9 mouse cellular contexts compared by ENCODE assay signal in genomic region chr1:51600425-51600824, GRCm38 (mm10).
DNase-seq lines count a peak whose midpoint lies in the region; ATAC-seq lines count a peak whose summit lies in the region.
"Had no signal": no experiment of that assay in that cellular context is flagged by ENCODE, and none has a peak within 500 bp of the region (broad histone marks: within the 10 kb centered on the region; RNA-seq: fewer than 3 reads in every experiment).

No protein-coding gene starts in this region.

- ATAC-seq in hindbrain, embryonic 11.5 days (ENCODE audit: low FRiP score), result no peak

- no peaks in the 10 kb centered on the region for H3K27me3 ChIP-seq in hindbrain, embryonic 11.5 days (ENCODE audit: control insufficient read depth, insufficient read depth, low read length)
- H3K27me3 ChIP-seq in hindbrain, embryonic 10.5 days (ENCODE audit: insufficient read depth, poor library complexity, severe bottlenecking), result no peaks in the 10 kb centered on the region

- no peaks in the 10 kb centered on the region for H3K36me3 ChIP-seq in hindbrain, embryonic 11.5 days (ENCODE audit: control insufficient read depth, insufficient read depth, low read length)
- H3K36me3 ChIP-seq in hindbrain, embryonic 10.5 days, result no peaks in the 10 kb centered on the region

- H3K9me3 ChIP-seq in hindbrain, embryonic 11.5 days (ENCODE audit: control insufficient read depth, low read length), result no peaks in the 10 kb centered on the region
- H3K9me3 ChIP-seq in hindbrain, embryonic 10.5 days, result no peaks in the 10 kb centered on the region

- 34% methylated on average over 7 of the region's 7 CpGs for WGBS in hindbrain, embryonic 11.5 days
- WGBS in hindbrain, embryonic 10.5 days, result 30% methylated on average over 7 of the region's 7 CpGs

- no peak overlapping the region for H3K9ac ChIP-seq in hindbrain, embryonic 11.5 days (ENCODE audit: low read depth, low read length)

- H3K4me2 ChIP-seq in hindbrain, embryonic 11.5 days (replicated peaks; ENCODE audit: low read depth, low read length), result no peak overlapping the region

- no peak overlapping the region for H3K4me3 ChIP-seq in hindbrain, embryonic 11.5 days (ENCODE audit: low read depth, low read length)
- H3K4me3 ChIP-seq in hindbrain, embryonic 10.5 days, result no peak overlapping the region
- H3K4me3 ChIP-seq: myocyte had no signal

- H3K27ac ChIP-seq in hindbrain, embryonic 11.5 days (ENCODE audit: low read depth, low read length), result no peak overlapping the region
- H3K27ac ChIP-seq in hindbrain, embryonic 10.5 days, result no peak overlapping the region

- intact Hi-C loops in heart, postnatal 36 days (cut with DNase I), result no loop called here

- H3K4me1 ChIP-seq in hindbrain, embryonic 11.5 days (replicated peaks; ENCODE audit: control insufficient read depth, insufficient read depth, low read length), result no peaks in the 10 kb centered on the region
- no peaks in the 10 kb centered on the region for H3K4me1 ChIP-seq in hindbrain, embryonic 10.5 days (replicated peaks)

- peak; percentile 32 for DNase-seq in hindbrain, embryonic 11.5 days (ENCODE audit: low spot score)
- no peak for DNase-seq in hindbrain, embryonic 10.5 days (ENCODE audit: low spot score)
- DNase-seq in 416B (ENCODE audit: low read depth) (peak; percentile 74), ES-CJ7 (ENCODE audit: low read depth, low spot score) (peak; percentile 68)
- DNase-seq in kidney, postnatal 36 days, result peak; percentile 29 to 34
- no peak for DNase-seq in ovary, postnatal 14 days (ENCODE audit: low spot score)
- DNase-seq in spleen, postnatal 10 days (ENCODE audit: low spot score in 2 of 2), result no peak
- DNase-seq in heart, postnatal 36 days, result no peak

Comparison
In these comparisons a context has a peak if more than half of its experiments do, and no peak if none do; other contexts are left out.
1. DNase-seq: peak in hindbrain, embryonic 11.5 days (single experiment), 416B (single experiment), ES-CJ7 (single experiment) and kidney, postnatal 36 days (2 of 2); none in hindbrain, embryonic 10.5 days (single experiment), ovary, postnatal 14 days (single experiment), spleen, postnatal 10 days (0 of 2) and heart, postnatal 36 days (0 of 2).